Mouse (Mus musculus) cortical plate, adult 2 months (tissue): ENCODE measurements around the gene Pls1. TPM values are rescaled to one million over a fixed set of nuclear protein-coding genes. Genes with fewer than 3 reads are reported as not detected.

Experiments
- H3K27ac ChIP-seq: fragments of 200-500 bp; 2 replicates; pipeline ENCODE4 v1.5.1; 2012; ENCODE audit warnings: low read length, control low read depth, inconsistent platforms; ENCODE audit not compliant: insufficient read depth
- H3K4me1 ChIP-seq: fragments of 200-500 bp; 2 replicates; pipeline ENCODE4 v1.6.1; 2011; ENCODE audit warnings: low read length; ENCODE audit not compliant: control insufficient read depth, insufficient read depth
- H3K4me3 ChIP-seq: fragments of 200-500 bp; 2 replicates; pipeline ENCODE4 v1.5.1; 2011; ENCODE audit warnings: mild to moderate bottlenecking, low read length, control low read depth; ENCODE audit not compliant: insufficient read depth
- CTCF ChIP-seq: fragments of 200-500 bp; IDR thresholded peaks from 2 replicates; pipeline ENCODE4 v1.5.1; 2011; ENCODE audit warnings: mild to moderate bottlenecking, control low read depth, low read length; ENCODE audit not compliant: insufficient read depth; ENCODE audit errors: extremely low read depth
- POLR2A ChIP-seq: fragments of 200-500 bp; IDR thresholded peaks from 2 replicates; pipeline ENCODE4 v1.6.1; 2011; ENCODE audit warnings: mild to moderate bottlenecking, low read length, control low read depth; ENCODE audit not compliant: insufficient read depth; ENCODE audit errors: extremely low read depth
- polyA plus RNA-seq: library from polyadenylated mRNA; depleted of rRNA; stranded (reverse); fragments of >200 nt; gene quantifications from 2 replicates; pipeline ENCODE4 v1.2.3, GENCODE M21; 2012; rRNA removed

Gene Pls1
- polyA plus RNA-seq, 1 experiment, result 6.2 TPM

DNA sequence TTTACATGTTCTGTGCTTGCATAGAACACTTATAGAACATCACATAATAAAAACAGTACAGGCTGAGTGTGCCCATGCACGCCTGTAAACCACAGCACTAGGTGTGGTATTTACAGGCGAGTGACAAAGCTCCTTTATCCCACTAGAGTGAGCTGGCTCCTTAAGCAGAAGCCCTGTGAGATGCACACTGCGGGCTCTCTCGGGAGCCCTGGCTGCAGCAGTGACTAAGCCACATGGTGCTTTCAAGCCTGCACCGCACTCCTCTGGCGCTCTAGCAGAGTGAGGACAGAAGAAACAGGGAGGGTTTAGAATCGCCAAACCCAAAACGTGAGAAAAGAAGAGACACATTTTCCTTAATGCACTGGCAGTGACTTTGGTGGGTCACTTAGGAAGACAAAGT lies 132.5 kb downstream of the Pls1 start:
- no peak overlapping the region for H3K4me3 ChIP-seq
- no peak overlapping the region for H3K27ac ChIP-seq
- TF ChIP-seq POLR2A (no peak), CTCF (no peak)
- H3K4me1 ChIP-seq, result no peaks in the 10 kb centered on the region

DNA sequence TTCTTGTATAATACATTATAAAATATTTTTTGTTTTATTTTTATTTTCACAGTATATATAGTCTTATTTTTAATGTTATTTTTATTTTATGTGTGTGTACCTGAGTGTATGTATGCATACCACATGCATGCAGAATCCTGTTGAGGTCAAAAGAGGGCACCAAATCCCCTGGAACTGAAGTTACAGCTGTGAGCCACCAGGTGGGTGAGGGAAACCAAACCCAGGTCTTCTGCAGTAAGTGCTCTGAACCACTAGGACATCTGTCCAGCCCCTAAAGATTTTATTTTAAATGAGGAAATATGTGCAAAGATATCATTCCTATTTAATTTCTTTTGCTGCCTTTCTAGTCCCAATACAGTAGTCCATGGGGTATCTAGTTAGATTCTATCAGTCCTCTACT lies 136.2 kb downstream of the Pls1 start:
- no peak overlapping the region for H3K4me3 ChIP-seq
- TF ChIP-seq POLR2A (no peak), CTCF (0 out of 2 replicates have a peak, but pooled peaks have one; percentile 5)
- H3K4me1 ChIP-seq, result peaks cover 2% of the 10 kb centered on the region; the same call in 1 of the 2 replicates
- no peak overlapping the region for H3K27ac ChIP-seq

DNA sequence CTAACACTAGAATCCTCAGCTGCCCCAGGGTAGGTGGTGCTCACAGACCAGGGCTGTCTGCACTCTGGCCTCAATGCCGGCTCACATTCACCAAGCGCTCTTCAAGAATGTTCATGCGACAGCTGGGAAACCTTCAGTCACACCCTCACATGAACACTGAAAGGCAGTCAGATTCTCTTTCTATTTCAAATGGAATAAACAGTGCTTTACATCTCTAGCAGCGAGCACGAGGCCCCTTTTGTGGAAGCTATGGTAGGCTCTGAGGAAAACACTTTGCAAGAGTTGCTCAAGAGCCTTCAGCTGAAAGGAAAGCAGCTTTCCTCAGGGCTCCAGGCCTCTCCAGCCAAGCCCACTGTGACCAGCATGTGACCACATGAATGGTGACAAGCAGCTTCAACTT lies 139.7 kb downstream of the Pls1 start:
- no peak overlapping the region for H3K27ac ChIP-seq
- H3K4me3 ChIP-seq, result no peak overlapping the region
- H3K4me1 ChIP-seq, result peaks cover 2% of the 10 kb centered on the region; the same call in 1 of the 2 replicates
- TF ChIP-seq POLR2A (no peak), CTCF (no peak)

DNA sequence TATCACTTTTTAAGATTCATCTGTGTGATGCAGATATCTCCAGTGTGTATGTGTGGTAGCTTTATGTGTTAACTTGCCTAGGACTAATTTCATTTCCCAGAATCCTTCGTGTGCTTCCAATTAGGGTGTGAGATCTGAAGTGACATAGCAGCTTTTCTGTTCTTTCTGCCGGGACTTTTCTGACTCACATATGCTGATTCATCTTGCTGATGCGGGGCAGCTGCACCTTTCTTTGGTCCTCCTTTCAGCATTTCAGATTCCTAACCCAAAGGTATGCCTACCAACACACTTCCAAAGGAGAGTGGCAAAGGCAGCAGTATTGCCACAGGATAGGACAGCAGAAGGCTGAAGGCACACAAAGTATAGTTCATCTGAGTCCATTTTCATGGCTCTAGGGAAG lies 141.0 kb downstream of the Pls1 start:
- peaks cover 2% of the 10 kb centered on the region; the same call in 1 of the 2 replicates for H3K4me1 ChIP-seq
- no peak overlapping the region for H3K4me3 ChIP-seq
- no peak overlapping the region for H3K27ac ChIP-seq
- no peak for TF ChIP-seq CTCF
- no peak for TF ChIP-seq POLR2A

Other genes starting within 250 kb of the Pls1 start
- gene Pcolce2, start 207.7 kb downstream of the Pls1 start, polyA plus RNA-seq, result 1.5 and 1.6 TPM in 2 replicates
- 26.2 and 26.3 TPM in 2 replicates for gene Trpc1, start 94.9 kb downstream of the Pls1 start, polyA plus RNA-seq
- gene Atr, start 12.3 kb upstream of the Pls1 start, polyA plus RNA-seq, result 8.7 and 9.4 TPM in 2 replicates
- 11.5 and 12.5 TPM in 2 replicates for gene Xrn1, start 109.4 kb upstream of the Pls1 start, polyA plus RNA-seq